Mouse (Mus musculus): Measurements from ENCODE around the gene 2410137M14Rik. TPM values are rescaled to one million over a fixed set of nuclear protein-coding genes. Genes with fewer than 3 reads are reported as not detected.

Gene 2410137M14Rik
- total and polyA plus RNA-seq, 2 experiments from 2014 or later, result 0.36 to 0.38 TPM

GRCm38 (mm10) chr17:36966875-36967274 lies 14.2 kb downstream of the 2410137M14Rik start:
- H3K4me3 ChIP-seq (ENCODE audit: low read depth, low read length), result no peak overlapping the region
- no peak overlapping the region for H3K27ac ChIP-seq (ENCODE audit: low read depth, low read length)
- DNase-seq, result no peak
- H3K27me3 ChIP-seq (ENCODE audit: insufficient read depth, low read length), result no peaks in the 10 kb centered on the region
- no peak for TF ChIP-seq CTCF (IDR thresholded peaks at IDR 0.05; ENCODE audit: low read depth)
- H3K36me3 ChIP-seq (ENCODE audit: insufficient read depth), result no peaks in the 10 kb centered on the region
- ATAC-seq, result no peak
- H3K9ac ChIP-seq, result no peak overlapping the region
- H3K4me1 ChIP-seq (ENCODE audit: insufficient read depth), result no peaks in the 10 kb centered on the region
- H3K9me3 ChIP-seq (ENCODE audit: low read length), result no peaks in the 10 kb centered on the region
- H3K4me2 ChIP-seq (ENCODE audit: low read depth), result no peak overlapping the region
- 82% methylated on average over 1 of the region's 1 CpGs for whole genome bisulfite sequencing

- H3K27ac ChIP-seq (ENCODE audit: low read depth, low read length), result no peak overlapping the region
- H3K9me3 ChIP-seq (ENCODE audit: low read length), result no peaks in the 10 kb centered on the region
- H3K4me2 ChIP-seq (ENCODE audit: low read depth), result no peak overlapping the region
- ATAC-seq (no peak), DNase-seq (no peak)
- WGBS, result 84% methylated on average over 1 of the region's 1 CpGs
- H3K4me1 ChIP-seq (ENCODE audit: insufficient read depth), result peaks cover 10% of the 10 kb centered on the region
- no peak overlapping the region for H3K4me3 ChIP-seq (ENCODE audit: low read depth, low read length)
- H3K36me3 ChIP-seq (ENCODE audit: insufficient read depth), result no peaks in the 10 kb centered on the region
- no peak overlapping the region for H3K9ac ChIP-seq
- no peaks in the 10 kb centered on the region for H3K27me3 ChIP-seq (ENCODE audit: insufficient read depth, low read length)
- no peak for TF ChIP-seq CTCF (IDR thresholded peaks at IDR 0.05; ENCODE audit: low read depth)
Observed at GRCm38 (mm10) chr17:36961125-36961524, 19.9 kb downstream of the 2410137M14Rik start.

GRCm38 (mm10) chr17:36958884-36959283 lies 22.2 kb downstream of the 2410137M14Rik start:
- no peak for ATAC-seq

GRCm38 (mm10) chr17:36957999-36958743 lies 22.9 kb downstream of the 2410137M14Rik start, which contains the start of the genes Znrd1 and Znrd1as:
Gene Znrd1 (minus strand): TSS chr17:36958559.
Gene Znrd1as (plus strand): TSS chr17:36958592.
- peak; percentile 99 for ATAC-seq
- under 1% methylated on average over 46 of the region's 46 CpGs for WGBS
- H3K4me1 ChIP-seq (ENCODE audit: insufficient read depth), result peaks cover 10% of the 10 kb centered on the region

More at GRCm38 (mm10) chr17:36958884-36959283, 22.2 kb downstream of the 2410137M14Rik start:
- Histone ChIP-seq H3K4me2 (ENCODE audit: low read depth) (peak overlapping the region; percentile 70), H3K9ac (peak overlapping the region; percentile 50), H3K4me1 (ENCODE audit: insufficient read depth) (peaks cover 10% of the 10 kb centered on the region), H3K27me3 (ENCODE audit: insufficient read depth, low read length) (no peaks in the 10 kb centered on the region), H3K4me3 (ENCODE audit: low read depth, low read length) (peak overlapping the region; percentile 68), H3K9me3 (ENCODE audit: low read length) (no peaks in the 10 kb centered on the region), H3K27ac (ENCODE audit: low read depth, low read length) (peak overlapping the region; percentile 69; the same call in 1 of the 2 replicates), H3K36me3 (ENCODE audit: insufficient read depth) (peaks cover 6% of the 10 kb centered on the region; the same call in 1 of the 2 replicates)
- no peak for DNase-seq
- no peak for TF ChIP-seq CTCF (IDR thresholded peaks at IDR 0.05; ENCODE audit: low read depth)
- 12% methylated on average over 12 of the region's 12 CpGs for WGBS

GRCm38 (mm10) chr17:36953062-36953461 lies 28.0 kb downstream of the 2410137M14Rik start:
- no peak overlapping the region for H3K4me2 ChIP-seq (ENCODE audit: low read depth)
- H3K36me3 ChIP-seq (ENCODE audit: insufficient read depth), result peaks cover 17% of the 10 kb centered on the region
- ATAC-seq (no peak), DNase-seq (no peak)
- peaks cover 12% of the 10 kb centered on the region for H3K4me1 ChIP-seq (ENCODE audit: insufficient read depth)
- no peak overlapping the region for H3K9ac ChIP-seq
- H3K9me3 ChIP-seq (ENCODE audit: low read length), result no peaks in the 10 kb centered on the region
- H3K4me3 ChIP-seq (ENCODE audit: low read depth, low read length), result no peak overlapping the region
- no peak overlapping the region for H3K27ac ChIP-seq (ENCODE audit: low read depth, low read length)
- H3K27me3 ChIP-seq (ENCODE audit: insufficient read depth, low read length), result no peaks in the 10 kb centered on the region
- no peak for TF ChIP-seq CTCF (IDR thresholded peaks at IDR 0.05; ENCODE audit: low read depth)
- 92% methylated on average over 1 of the region's 1 CpGs for WGBS

More at GRCm38 (mm10) chr17:36957999-36958743, 22.9 kb downstream of the 2410137M14Rik start, which contains the start of the genes Znrd1 and Znrd1as:
- Histone ChIP-seq H3K36me3 (ENCODE audit: insufficient read depth) (peaks cover 6% of the 10 kb centered on the region; the same call in 1 of the 2 replicates), H3K9me3 (ENCODE audit: low read length) (no peaks in the 10 kb centered on the region), H3K27ac (ENCODE audit: low read depth, low read length) (peak within 1 kb of the TSS; percentile 69), H3K4me3 (ENCODE audit: low read depth, low read length) (peak within 1 kb of the TSS; percentile 68), H3K27me3 (ENCODE audit: insufficient read depth, low read length) (no peaks in the 10 kb centered on the region), H3K4me2 (ENCODE audit: low read depth) (peak within 1 kb of the TSS; percentile 70), H3K9ac (peak within 1 kb of the TSS; percentile 50)
- no peak for TF ChIP-seq CTCF (IDR thresholded peaks at IDR 0.05; ENCODE audit: low read depth)
- DNase-seq, result peak; percentile 99

GRCm38 (mm10) chr17:36952631-36953030 lies 28.4 kb downstream of the 2410137M14Rik start:
- Histone ChIP-seq H3K36me3 (ENCODE audit: insufficient read depth) (peaks cover 17% of the 10 kb centered on the region), H3K9me3 (ENCODE audit: low read length) (no peaks in the 10 kb centered on the region), H3K27ac (ENCODE audit: low read depth, low read length) (no peak overlapping the region), H3K4me3 (ENCODE audit: low read depth, low read length) (no peak overlapping the region), H3K27me3 (ENCODE audit: insufficient read depth, low read length) (no peaks in the 10 kb centered on the region), H3K4me1 (ENCODE audit: insufficient read depth) (peaks cover 12% of the 10 kb centered on the region), H3K9ac (no peak overlapping the region), H3K4me2 (ENCODE audit: low read depth) (no peak overlapping the region)
- TF ChIP-seq CTCF (IDR thresholded peaks at IDR 0.05; ENCODE audit: low read depth), result no peak
- ATAC-seq, result no peak
- no peak for DNase-seq
- 93% methylated on average over 2 of the region's 2 CpGs for WGBS

All from forebrain, postnatal 0 days (tissue).